Mouse (Mus musculus): Measurements from ENCODE around the gene Igf1r. TPM values are rescaled to one million over a fixed set of nuclear protein-coding genes. Genes with fewer than 3 reads are reported as not detected.

Gene Igf1r
- polyA plus RNA-seq, 1 experiment from 2014 or later: 23.2 TPM

DNA sequence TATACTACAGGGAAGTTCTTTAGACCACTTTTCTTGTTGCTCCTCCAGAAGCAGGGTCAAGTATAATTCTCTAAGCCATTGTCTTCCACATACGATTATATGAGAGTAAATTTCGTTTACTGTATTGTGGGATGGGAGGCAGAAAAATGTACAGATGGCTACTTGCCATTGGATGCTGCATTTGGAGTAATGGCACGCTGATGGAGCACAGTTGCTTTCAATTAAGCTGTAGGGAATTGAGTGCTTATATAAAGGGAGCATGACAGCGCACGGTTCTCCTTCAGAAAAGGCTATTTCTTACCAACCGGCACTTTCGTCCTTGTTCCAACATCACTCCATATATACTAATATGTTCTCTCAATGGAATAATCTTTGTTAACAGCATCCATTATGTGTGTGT lies 96.4 kb downstream of the Igf1r start:
- Histone ChIP-seq H3K9me3 (ENCODE audit: control insufficient read depth, low read depth, low read length) (no peaks in the 10 kb centered on the region), H3K4me2 (replicated peaks; ENCODE audit: low read depth, low read length) (no peak overlapping the region), H3K36me3 (ENCODE audit: control insufficient read depth, insufficient read depth, low read length) (no peaks in the 10 kb centered on the region), H3K4me1 (ENCODE audit: control insufficient read depth, insufficient read depth, low read length) (peaks cover 9% of the 10 kb centered on the region; the same call in 1 of the 2 replicates), H3K27me3 (ENCODE audit: control insufficient read depth, insufficient read depth, low read length) (no peaks in the 10 kb centered on the region), H3K4me3 (ENCODE audit: low read depth, low read length) (no peak overlapping the region), H3K9ac (replicated peaks; ENCODE audit: low read depth, low read length) (no peak overlapping the region), H3K27ac (ENCODE audit: low read length) (no peak overlapping the region)
- WGBS: 82% methylated on average over 7 of the region's 7 CpGs
- ATAC-seq (ENCODE audit: insufficient number of reproducible peaks, insufficient read depth, low FRiP score, low read depth): no peak

DNA sequence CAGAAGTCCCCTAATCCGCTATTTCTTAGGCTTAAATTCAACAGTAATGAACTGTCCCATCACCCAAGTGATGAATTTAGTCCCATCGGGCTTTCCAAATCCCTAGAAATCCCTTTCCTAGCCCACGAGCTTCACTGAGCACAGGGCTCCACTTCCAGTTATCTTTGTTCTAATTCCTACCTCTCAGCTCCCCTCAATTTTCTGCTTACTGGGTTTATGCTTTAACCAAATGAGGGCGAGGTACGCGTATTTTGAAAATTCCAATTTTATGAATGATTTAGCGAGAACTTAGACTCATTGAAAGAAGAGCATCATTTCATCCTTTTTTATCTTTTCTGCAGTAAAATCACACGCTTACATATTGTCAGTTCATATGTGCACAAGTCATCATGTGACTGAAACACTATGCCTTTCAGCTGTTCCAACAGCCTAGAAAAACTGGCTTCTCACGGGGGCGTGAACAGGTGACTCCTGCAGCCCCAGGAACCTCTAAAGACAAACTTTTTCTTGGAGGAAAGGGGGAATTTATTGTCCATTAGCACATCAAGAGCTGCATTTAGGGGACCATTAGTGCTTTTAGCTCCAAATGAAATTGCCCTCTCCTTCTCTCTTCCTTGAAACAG lies 100.5 kb downstream of the Igf1r start:
- WGBS: 70% methylated on average over 10 of the region's 10 CpGs
- ATAC-seq (ENCODE audit: insufficient number of reproducible peaks, insufficient read depth, low FRiP score, low read depth): no peak

DNA sequence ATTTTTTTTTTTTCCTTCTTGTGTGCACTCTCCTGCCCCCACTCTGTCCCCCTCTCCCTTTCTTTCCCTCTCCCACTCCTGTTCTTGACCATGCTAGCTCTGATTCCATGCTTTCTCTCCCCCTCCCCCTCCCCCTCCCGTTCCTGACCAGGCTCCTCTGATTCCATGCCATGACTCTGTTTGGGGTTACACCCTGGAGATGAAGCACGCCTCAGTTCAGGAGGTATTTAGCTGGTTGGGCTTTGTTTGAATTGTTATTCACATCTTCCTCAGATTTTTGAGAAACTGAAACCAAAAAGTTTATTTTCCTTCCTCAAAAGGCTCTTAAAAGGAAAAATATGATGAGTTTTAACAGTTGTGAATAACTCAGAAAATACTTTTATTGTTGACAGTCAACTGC lies 101.9 kb downstream of the Igf1r start:
- no peak overlapping the region for H3K4me3 ChIP-seq (ENCODE audit: low read depth, low read length)
- H3K9me3 ChIP-seq (ENCODE audit: control insufficient read depth, low read depth, low read length): no peaks in the 10 kb centered on the region
- no peak overlapping the region for H3K27ac ChIP-seq (ENCODE audit: low read length)
- H3K4me1 ChIP-seq (ENCODE audit: control insufficient read depth, insufficient read depth, low read length): peaks cover 17% of the 10 kb centered on the region; the same call in 1 of the 2 replicates
- H3K4me2 ChIP-seq (replicated peaks; ENCODE audit: low read depth, low read length): no peak overlapping the region
- no peaks in the 10 kb centered on the region for H3K36me3 ChIP-seq (ENCODE audit: control insufficient read depth, insufficient read depth, low read length)
- H3K9ac ChIP-seq (replicated peaks; ENCODE audit: low read depth, low read length): no peak overlapping the region
- WGBS: 30% methylated on average over 2 of the region's 2 CpGs
- no peaks in the 10 kb centered on the region for H3K27me3 ChIP-seq (ENCODE audit: control insufficient read depth, insufficient read depth, low read length)
- ATAC-seq (ENCODE audit: insufficient number of reproducible peaks, insufficient read depth, low FRiP score, low read depth): no peak

More for the DNA sequence above, 100.5 kb downstream of the Igf1r start:
- H3K4me2 ChIP-seq (replicated peaks; ENCODE audit: low read depth, low read length): no peak overlapping the region
- no peak overlapping the region for H3K27ac ChIP-seq (ENCODE audit: low read length)
- H3K36me3 ChIP-seq (ENCODE audit: control insufficient read depth, insufficient read depth, low read length): no peaks in the 10 kb centered on the region
- H3K9me3 ChIP-seq (ENCODE audit: control insufficient read depth, low read depth, low read length): no peaks in the 10 kb centered on the region
- H3K27me3 ChIP-seq (ENCODE audit: control insufficient read depth, insufficient read depth, low read length): no peaks in the 10 kb centered on the region
- peaks cover 17% of the 10 kb centered on the region; the same call in 1 of the 2 replicates for H3K4me1 ChIP-seq (ENCODE audit: control insufficient read depth, insufficient read depth, low read length)
- no peak overlapping the region for H3K9ac ChIP-seq (replicated peaks; ENCODE audit: low read depth, low read length)
- H3K4me3 ChIP-seq (ENCODE audit: low read depth, low read length): no peak overlapping the region

DNA sequence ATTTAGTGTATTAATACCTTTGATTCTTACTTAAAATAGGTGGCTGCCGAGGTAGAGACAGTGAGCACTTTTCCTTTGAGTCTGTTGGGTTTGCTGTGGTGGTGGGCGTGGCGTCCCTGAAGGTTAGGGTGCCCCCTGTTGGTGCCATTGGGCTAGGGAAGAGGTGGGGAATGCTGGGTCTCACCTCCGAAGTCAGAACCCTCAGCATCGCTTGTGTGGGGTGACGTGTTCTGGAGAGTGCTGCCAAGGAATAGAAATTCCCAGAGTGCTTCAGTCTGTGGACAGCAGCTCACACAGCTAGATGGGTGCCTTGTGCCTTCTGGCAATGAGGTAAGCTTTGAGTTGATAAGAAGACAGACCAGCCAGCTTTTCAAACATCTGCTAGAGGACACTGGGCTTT lies 102.3 kb downstream of the Igf1r start:
- ATAC-seq (ENCODE audit: insufficient number of reproducible peaks, insufficient read depth, low FRiP score, low read depth): no peak
- Histone ChIP-seq H3K27me3 (ENCODE audit: control insufficient read depth, insufficient read depth, low read length) (no peaks in the 10 kb centered on the region), H3K36me3 (ENCODE audit: control insufficient read depth, insufficient read depth, low read length) (no peaks in the 10 kb centered on the region), H3K27ac (ENCODE audit: low read length) (no peak overlapping the region), H3K4me2 (replicated peaks; ENCODE audit: low read depth, low read length) (no peak overlapping the region), H3K9ac (replicated peaks; ENCODE audit: low read depth, low read length) (no peak overlapping the region), H3K9me3 (ENCODE audit: control insufficient read depth, low read depth, low read length) (no peaks in the 10 kb centered on the region), H3K4me1 (ENCODE audit: control insufficient read depth, insufficient read depth, low read length) (peaks cover 17% of the 10 kb centered on the region; the same call in 1 of the 2 replicates), H3K4me3 (ENCODE audit: low read depth, low read length) (no peak overlapping the region)
- 81% methylated on average over 6 of the region's 6 CpGs for WGBS

DNA sequence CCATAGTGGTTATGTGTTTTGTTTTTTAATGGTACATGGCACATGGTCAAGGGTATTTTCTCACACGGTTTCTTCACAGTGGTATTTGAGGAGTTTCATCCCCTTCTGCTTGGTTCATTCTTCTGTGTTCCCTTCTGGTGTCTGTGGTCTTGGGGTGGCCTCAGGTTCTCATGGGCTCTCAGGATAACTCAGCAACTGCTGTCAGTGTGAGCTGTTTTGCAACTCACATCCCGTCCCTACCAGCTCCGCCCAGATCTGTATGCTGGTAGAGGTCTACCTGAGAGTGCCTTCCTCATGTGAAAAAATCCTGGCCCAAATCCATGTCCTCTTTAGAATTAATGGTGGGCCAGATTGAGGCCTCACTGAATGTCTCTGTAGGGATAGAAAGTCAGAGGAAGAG lies 104.4 kb downstream of the Igf1r start:
- H3K36me3 ChIP-seq (ENCODE audit: control insufficient read depth, insufficient read depth, low read length): no peaks in the 10 kb centered on the region
- no peak overlapping the region for H3K27ac ChIP-seq (ENCODE audit: low read length)
- H3K4me1 ChIP-seq (ENCODE audit: control insufficient read depth, insufficient read depth, low read length): peaks cover 27% of the 10 kb centered on the region; the same call in 1 of the 2 replicates
- H3K4me3 ChIP-seq (ENCODE audit: low read depth, low read length): no peak overlapping the region
- H3K9ac ChIP-seq (replicated peaks; ENCODE audit: low read depth, low read length): no peak overlapping the region
- ATAC-seq (ENCODE audit: insufficient number of reproducible peaks, insufficient read depth, low FRiP score, low read depth): no peak
- no peaks in the 10 kb centered on the region for H3K9me3 ChIP-seq (ENCODE audit: control insufficient read depth, low read depth, low read length)
- no peaks in the 10 kb centered on the region for H3K27me3 ChIP-seq (ENCODE audit: control insufficient read depth, insufficient read depth, low read length)
- WGBS: 82% methylated on average over 3 of the region's 3 CpGs
- H3K4me2 ChIP-seq (replicated peaks; ENCODE audit: low read depth, low read length): no peak overlapping the region

DNA sequence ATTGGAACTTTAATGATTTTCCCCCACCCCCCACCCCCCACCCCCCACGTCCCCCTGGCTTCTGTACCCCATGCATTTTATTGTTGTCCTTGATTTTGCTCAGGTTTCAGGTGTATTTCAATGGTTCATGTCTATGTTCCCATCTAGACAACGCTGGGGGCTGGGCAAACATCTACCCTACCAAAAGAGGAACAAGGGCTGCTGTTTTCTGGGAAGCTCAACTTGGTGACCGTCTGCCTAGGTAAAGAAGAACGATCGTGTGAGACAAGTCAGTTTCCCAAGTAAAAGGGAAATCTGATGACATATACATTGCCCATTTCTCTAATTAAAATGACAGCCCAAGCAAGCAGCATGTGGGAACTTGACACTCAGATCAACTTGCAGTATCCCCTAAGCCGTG lies 107.1 kb downstream of the Igf1r start:
- H3K9me3 ChIP-seq (ENCODE audit: control insufficient read depth, low read depth, low read length): no peaks in the 10 kb centered on the region
- no peak overlapping the region for H3K27ac ChIP-seq (ENCODE audit: low read length)
- H3K4me2 ChIP-seq (replicated peaks; ENCODE audit: low read depth, low read length): no peak overlapping the region
- H3K4me1 ChIP-seq (ENCODE audit: control insufficient read depth, insufficient read depth, low read length): peaks cover 27% of the 10 kb centered on the region; the same call in 1 of the 2 replicates
- no peak overlapping the region for H3K4me3 ChIP-seq (ENCODE audit: low read depth, low read length)
- no peak for ATAC-seq (ENCODE audit: insufficient number of reproducible peaks, insufficient read depth, low FRiP score, low read depth)
- no peaks in the 10 kb centered on the region for H3K36me3 ChIP-seq (ENCODE audit: control insufficient read depth, insufficient read depth, low read length)
- H3K9ac ChIP-seq (replicated peaks; ENCODE audit: low read depth, low read length): no peak overlapping the region
- 75% methylated on average over 6 of the region's 6 CpGs for WGBS
- H3K27me3 ChIP-seq (ENCODE audit: control insufficient read depth, insufficient read depth, low read length): no peaks in the 10 kb centered on the region

DNA sequence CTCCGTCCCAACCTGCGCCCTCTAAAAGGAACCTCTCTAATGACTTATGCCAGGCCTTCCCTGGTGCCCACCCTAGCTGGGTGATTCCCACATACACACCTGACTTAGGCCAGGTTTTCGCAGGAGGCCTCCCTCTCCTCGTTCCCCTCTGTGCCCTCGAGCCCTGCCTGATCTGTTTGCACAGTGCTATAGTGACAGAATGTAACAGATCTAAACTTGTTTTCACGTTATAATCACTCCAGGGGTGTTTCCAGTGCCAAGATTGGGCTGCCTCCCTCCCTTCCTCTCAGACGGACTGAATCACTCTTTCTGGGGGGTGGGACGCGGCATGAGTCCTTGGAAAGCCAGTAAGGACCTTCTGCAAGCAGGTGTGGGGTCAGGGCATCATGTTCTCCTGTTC lies 108.8 kb downstream of the Igf1r start:
- H3K27ac ChIP-seq (ENCODE audit: low read length): peak overlapping the region; percentile 30; the same call in 1 of the 2 replicates
- H3K4me1 ChIP-seq (ENCODE audit: control insufficient read depth, insufficient read depth, low read length): peaks cover 30% of the 10 kb centered on the region; the same call in 1 of the 2 replicates
- H3K27me3 ChIP-seq (ENCODE audit: control insufficient read depth, insufficient read depth, low read length): no peaks in the 10 kb centered on the region
- no peak overlapping the region for H3K4me2 ChIP-seq (replicated peaks; ENCODE audit: low read depth, low read length)
- H3K36me3 ChIP-seq (ENCODE audit: control insufficient read depth, insufficient read depth, low read length): no peaks in the 10 kb centered on the region
- no peak overlapping the region for H3K4me3 ChIP-seq (ENCODE audit: low read depth, low read length)
- no peak; the same call in 1 of the 2 replicates for ATAC-seq (ENCODE audit: insufficient number of reproducible peaks, insufficient read depth, low FRiP score, low read depth)
- no peaks in the 10 kb centered on the region for H3K9me3 ChIP-seq (ENCODE audit: control insufficient read depth, low read depth, low read length)
- WGBS: 62% methylated on average over 9 of the region's 9 CpGs
- no peak overlapping the region for H3K9ac ChIP-seq (replicated peaks; ENCODE audit: low read depth, low read length)

DNA sequence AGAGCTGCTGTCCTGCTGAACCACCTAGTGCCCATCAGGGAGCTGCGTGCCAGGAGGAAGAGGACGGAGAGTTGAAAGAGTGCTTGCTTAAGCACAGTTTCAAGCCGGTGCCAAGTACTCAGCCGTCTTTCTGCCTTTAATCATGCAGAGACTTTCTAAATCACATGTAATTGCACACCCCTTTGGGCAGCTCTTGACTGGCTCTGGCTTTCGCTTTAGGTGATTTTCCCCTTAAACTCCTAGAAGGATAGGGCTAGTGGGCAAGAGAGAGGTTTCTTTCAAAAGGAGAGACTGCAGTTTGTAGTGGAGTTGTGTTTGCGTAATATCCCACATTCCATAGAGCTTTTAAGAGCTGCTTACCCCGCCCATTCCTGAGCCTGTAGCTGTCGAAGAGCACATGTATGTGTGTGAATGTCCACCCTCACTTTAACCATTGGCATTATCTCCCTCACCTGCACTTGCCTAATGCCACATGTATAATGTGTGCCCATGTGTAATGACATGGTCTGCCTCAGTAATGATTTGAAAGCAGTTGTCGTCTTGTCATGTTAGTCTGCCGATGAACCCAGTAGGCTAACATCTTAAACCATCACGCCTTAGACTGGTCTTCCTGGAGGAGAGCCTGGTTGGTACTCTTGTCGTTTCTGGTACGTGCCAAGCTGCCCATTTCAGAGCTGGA lies 109.7 kb downstream of the Igf1r start:
- Histone ChIP-seq H3K4me3 (ENCODE audit: low read depth, low read length) (no peak overlapping the region), H3K36me3 (ENCODE audit: control insufficient read depth, insufficient read depth, low read length) (no peaks in the 10 kb centered on the region), H3K27ac (ENCODE audit: low read length) (no peak overlapping the region), H3K27me3 (ENCODE audit: control insufficient read depth, insufficient read depth, low read length) (no peaks in the 10 kb centered on the region), H3K9ac (replicated peaks; ENCODE audit: low read depth, low read length) (no peak overlapping the region), H3K4me2 (replicated peaks; ENCODE audit: low read depth, low read length) (no peak overlapping the region), H3K4me1 (ENCODE audit: control insufficient read depth, insufficient read depth, low read length) (peaks cover 30% of the 10 kb centered on the region; the same call in 1 of the 2 replicates), H3K9me3 (ENCODE audit: control insufficient read depth, low read depth, low read length) (no peaks in the 10 kb centered on the region)
- ATAC-seq (ENCODE audit: insufficient number of reproducible peaks, insufficient read depth, low FRiP score, low read depth): no peak
- WGBS: 62% methylated on average over 13 of the region's 13 CpGs

Data from stomach, embryonic 14.5 days (tissue).